Mouse (Mus musculus): ENCODE results near the gene Tns3. TPM values are rescaled to one million over a fixed set of nuclear protein-coding genes. Genes with fewer than 3 reads are reported as not detected.

Gene Tns3
- polyA plus RNA-seq, 1 experiment from 2014 or later = 8.8 TPM

- no peak for ATAC-seq (replicated peaks; ENCODE audit: low FRiP score)
- Histone ChIP-seq H3K4me3 (ENCODE audit: low read depth, low read length) (no peak overlapping the region), H3K9me3 (ENCODE audit: control insufficient read depth, low read length) (no peaks in the 10 kb centered on the region), H3K4me2 (ENCODE audit: low read depth, low read length, severe bottlenecking) (no peak overlapping the region), H3K4me1 (replicated peaks; ENCODE audit: control insufficient read depth, insufficient read depth, low read length) (no peaks in the 10 kb centered on the region), H3K36me3 (ENCODE audit: control insufficient read depth, insufficient read depth, low read length) (no peaks in the 10 kb centered on the region), H3K27ac (ENCODE audit: low read depth, low read length) (no peak overlapping the region), H3K9ac (ENCODE audit: low read length) (no peak overlapping the region), H3K27me3 (ENCODE audit: control insufficient read depth, insufficient read depth, low read length) (no peaks in the 10 kb centered on the region)
- 93% methylated on average over 1 of the region's 1 CpGs for WGBS
- no peak for DNase-seq (ENCODE audit: low spot score)
These were observed 57.2 kb downstream of the Tns3 start for GRCm38 (mm10) chr11:8607123-8607522.

GRCm38 (mm10) chr11:8604789-8605569 is 59.4 kb downstream of the Tns3 start:
- DNase-seq (ENCODE audit: low spot score) = no peak
- Histone ChIP-seq H3K4me2 (ENCODE audit: low read depth, low read length, severe bottlenecking) (no peak overlapping the region), H3K4me1 (replicated peaks; ENCODE audit: control insufficient read depth, insufficient read depth, low read length) (peaks cover 4% of the 10 kb centered on the region), H3K27me3 (ENCODE audit: control insufficient read depth, insufficient read depth, low read length) (no peaks in the 10 kb centered on the region), H3K36me3 (ENCODE audit: control insufficient read depth, insufficient read depth, low read length) (no peaks in the 10 kb centered on the region), H3K9me3 (ENCODE audit: control insufficient read depth, low read length) (no peaks in the 10 kb centered on the region), H3K9ac (ENCODE audit: low read length) (no peak overlapping the region), H3K27ac (ENCODE audit: low read depth, low read length) (no peak overlapping the region), H3K4me3 (ENCODE audit: low read depth, low read length) (no peak overlapping the region)
- ATAC-seq (replicated peaks; ENCODE audit: low FRiP score) = no peak
- WGBS = 89% methylated on average over 10 of the region's 10 CpGs

DNA sequence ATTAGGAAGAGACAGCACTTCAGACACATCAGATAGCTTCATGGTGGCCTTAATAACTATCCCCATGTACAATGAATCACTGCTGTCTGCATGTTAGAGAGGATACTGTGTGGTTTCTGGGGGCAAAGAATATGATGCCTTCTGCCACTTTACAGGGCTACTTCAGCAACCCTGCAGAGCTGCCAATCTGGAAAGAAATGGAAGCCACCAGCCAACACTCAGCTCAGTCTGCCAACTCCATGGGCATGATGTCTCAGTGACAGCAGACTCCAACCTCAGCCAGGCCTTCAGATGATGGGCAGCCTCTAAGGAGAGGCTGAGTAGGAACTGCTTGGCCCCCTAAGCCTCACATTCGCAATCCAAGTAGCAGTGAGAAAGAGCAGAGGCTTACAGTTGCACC is 61.7 kb downstream of the Tns3 start:
- no peak overlapping the region for H3K4me2 ChIP-seq (ENCODE audit: low read depth, low read length, severe bottlenecking)
- H3K4me3 ChIP-seq (ENCODE audit: low read depth, low read length) = no peak overlapping the region
- DNase-seq (ENCODE audit: low spot score) (no peak), ATAC-seq (replicated peaks; ENCODE audit: low FRiP score) (no peak)
- no peaks in the 10 kb centered on the region for H3K36me3 ChIP-seq (ENCODE audit: control insufficient read depth, insufficient read depth, low read length)
- WGBS = 95% methylated on average over 1 of the region's 1 CpGs
- H3K27me3 ChIP-seq (ENCODE audit: control insufficient read depth, insufficient read depth, low read length) = no peaks in the 10 kb centered on the region
- H3K9me3 ChIP-seq (ENCODE audit: control insufficient read depth, low read length) = no peaks in the 10 kb centered on the region
- H3K4me1 ChIP-seq (replicated peaks; ENCODE audit: control insufficient read depth, insufficient read depth, low read length) = peaks cover 4% of the 10 kb centered on the region
- H3K27ac ChIP-seq (ENCODE audit: low read depth, low read length) = no peak overlapping the region
- H3K9ac ChIP-seq (ENCODE audit: low read length) = no peak overlapping the region

GRCm38 (mm10) chr11:8601411-8601821 is 62.9 kb downstream of the Tns3 start:
- peaks cover 4% of the 10 kb centered on the region for H3K4me1 ChIP-seq (replicated peaks; ENCODE audit: control insufficient read depth, insufficient read depth, low read length)
- H3K27me3 ChIP-seq (ENCODE audit: control insufficient read depth, insufficient read depth, low read length) = no peaks in the 10 kb centered on the region
- no peak overlapping the region for H3K9ac ChIP-seq (ENCODE audit: low read length)
- WGBS = 62% methylated on average over 7 of the region's 7 CpGs
- H3K27ac ChIP-seq (ENCODE audit: low read depth, low read length) = no peak overlapping the region
- H3K36me3 ChIP-seq (ENCODE audit: control insufficient read depth, insufficient read depth, low read length) = no peaks in the 10 kb centered on the region
- ATAC-seq (replicated peaks; ENCODE audit: low FRiP score) (peak; percentile 63), DNase-seq (ENCODE audit: low spot score) (no peak)
- H3K4me2 ChIP-seq (ENCODE audit: low read depth, low read length, severe bottlenecking) = no peak overlapping the region
- no peak overlapping the region for H3K4me3 ChIP-seq (ENCODE audit: low read depth, low read length)
- H3K9me3 ChIP-seq (ENCODE audit: control insufficient read depth, low read length) = no peaks in the 10 kb centered on the region

DNA sequence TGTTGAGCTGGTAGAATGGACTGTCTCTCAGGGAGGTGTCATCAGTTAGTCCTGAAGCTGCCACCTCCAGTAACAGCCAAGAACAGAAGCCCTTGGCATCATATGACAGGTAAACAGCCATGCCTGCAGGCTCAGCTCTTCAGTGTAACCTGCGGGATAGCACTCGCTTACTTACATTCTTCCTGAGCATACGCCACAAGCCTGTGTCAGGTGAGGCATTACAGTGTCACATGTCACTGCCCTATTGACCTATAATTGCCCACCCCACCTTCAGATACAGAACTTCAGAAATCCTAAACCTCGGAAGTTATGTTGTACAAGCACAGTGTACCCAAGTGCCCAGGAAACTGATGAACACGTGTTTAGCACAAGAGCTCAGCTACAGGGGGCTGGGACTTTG is 68.7 kb downstream of the Tns3 start:
- no peak overlapping the region for H3K4me3 ChIP-seq (ENCODE audit: low read depth, low read length)
- H3K36me3 ChIP-seq (ENCODE audit: control insufficient read depth, insufficient read depth, low read length) = no peaks in the 10 kb centered on the region
- H3K4me1 ChIP-seq (replicated peaks; ENCODE audit: control insufficient read depth, insufficient read depth, low read length) = no peaks in the 10 kb centered on the region
- no peak overlapping the region for H3K27ac ChIP-seq (ENCODE audit: low read depth, low read length)
- H3K9me3 ChIP-seq (ENCODE audit: control insufficient read depth, low read length) = no peaks in the 10 kb centered on the region
- H3K9ac ChIP-seq (ENCODE audit: low read length) = no peak overlapping the region
- H3K27me3 ChIP-seq (ENCODE audit: control insufficient read depth, insufficient read depth, low read length) = no peaks in the 10 kb centered on the region
- H3K4me2 ChIP-seq (ENCODE audit: low read depth, low read length, severe bottlenecking) = no peak overlapping the region
- DNase-seq (ENCODE audit: low spot score) (no peak), ATAC-seq (replicated peaks; ENCODE audit: low FRiP score) (no peak)
- WGBS = 91% methylated on average over 5 of the region's 5 CpGs

GRCm38 (mm10) chr11:8593172-8593571 is 71.2 kb downstream of the Tns3 start:
- no peak overlapping the region for H3K9ac ChIP-seq (ENCODE audit: low read length)
- no peak overlapping the region for H3K4me2 ChIP-seq (ENCODE audit: low read depth, low read length, severe bottlenecking)
- H3K27me3 ChIP-seq (ENCODE audit: control insufficient read depth, insufficient read depth, low read length) = no peaks in the 10 kb centered on the region
- no peaks in the 10 kb centered on the region for H3K9me3 ChIP-seq (ENCODE audit: control insufficient read depth, low read length)
- WGBS = 93% methylated on average over 3 of the region's 3 CpGs
- no peaks in the 10 kb centered on the region for H3K4me1 ChIP-seq (replicated peaks; ENCODE audit: control insufficient read depth, insufficient read depth, low read length)
- H3K27ac ChIP-seq (ENCODE audit: low read depth, low read length) = no peak overlapping the region
- no peaks in the 10 kb centered on the region for H3K36me3 ChIP-seq (ENCODE audit: control insufficient read depth, insufficient read depth, low read length)
- ATAC-seq (replicated peaks; ENCODE audit: low FRiP score) = no peak
- H3K4me3 ChIP-seq (ENCODE audit: low read depth, low read length) = no peak overlapping the region
- no peak for DNase-seq (ENCODE audit: low spot score)

- Histone ChIP-seq H3K4me2 (ENCODE audit: low read depth, low read length, severe bottlenecking) (no peak overlapping the region), H3K9ac (ENCODE audit: low read length) (no peak overlapping the region), H3K9me3 (ENCODE audit: control insufficient read depth, low read length) (no peaks in the 10 kb centered on the region), H3K36me3 (ENCODE audit: control insufficient read depth, insufficient read depth, low read length) (no peaks in the 10 kb centered on the region), H3K4me1 (replicated peaks; ENCODE audit: control insufficient read depth, insufficient read depth, low read length) (no peaks in the 10 kb centered on the region; the same call in 1 of the 2 replicates), H3K4me3 (ENCODE audit: low read depth, low read length) (no peak overlapping the region), H3K27me3 (ENCODE audit: control insufficient read depth, insufficient read depth, low read length) (no peaks in the 10 kb centered on the region), H3K27ac (ENCODE audit: low read depth, low read length) (no peak overlapping the region)
- DNase-seq (ENCODE audit: low spot score) (no peak), ATAC-seq (replicated peaks; ENCODE audit: low FRiP score) (no peak)
- 96% methylated on average over 5 of the region's 5 CpGs for WGBS
These were observed 73.1 kb downstream of the Tns3 start for GRCm38 (mm10) chr11:8591271-8591670.

GRCm38 (mm10) chr11:8589226-8589905 is 75.0 kb downstream of the Tns3 start:
- Histone ChIP-seq H3K27ac (ENCODE audit: low read depth, low read length) (no peak overlapping the region), H3K4me1 (replicated peaks; ENCODE audit: control insufficient read depth, insufficient read depth, low read length) (peaks cover 8% of the 10 kb centered on the region), H3K9me3 (ENCODE audit: control insufficient read depth, low read length) (no peaks in the 10 kb centered on the region), H3K4me3 (ENCODE audit: low read depth, low read length) (no peak overlapping the region), H3K4me2 (ENCODE audit: low read depth, low read length, severe bottlenecking) (no peak overlapping the region), H3K9ac (ENCODE audit: low read length) (no peak overlapping the region), H3K27me3 (ENCODE audit: control insufficient read depth, insufficient read depth, low read length) (no peaks in the 10 kb centered on the region), H3K36me3 (ENCODE audit: control insufficient read depth, insufficient read depth, low read length) (no peaks in the 10 kb centered on the region)
- no peak for ATAC-seq (replicated peaks; ENCODE audit: low FRiP score)
- DNase-seq (ENCODE audit: low spot score) = no peak
- WGBS = 69% methylated on average over 9 of the region's 9 CpGs

Measured in forebrain, embryonic 11.5 days (tissue).